Mouse (Mus musculus): ENCODE data around the gene Sncb.
"Not testable (repeated sequence)": the region's sequence is repeated elsewhere in the genome, so short reads cannot be mapped to it uniquely, and the experiment has no call there.

The Sncb gene

DNA sequence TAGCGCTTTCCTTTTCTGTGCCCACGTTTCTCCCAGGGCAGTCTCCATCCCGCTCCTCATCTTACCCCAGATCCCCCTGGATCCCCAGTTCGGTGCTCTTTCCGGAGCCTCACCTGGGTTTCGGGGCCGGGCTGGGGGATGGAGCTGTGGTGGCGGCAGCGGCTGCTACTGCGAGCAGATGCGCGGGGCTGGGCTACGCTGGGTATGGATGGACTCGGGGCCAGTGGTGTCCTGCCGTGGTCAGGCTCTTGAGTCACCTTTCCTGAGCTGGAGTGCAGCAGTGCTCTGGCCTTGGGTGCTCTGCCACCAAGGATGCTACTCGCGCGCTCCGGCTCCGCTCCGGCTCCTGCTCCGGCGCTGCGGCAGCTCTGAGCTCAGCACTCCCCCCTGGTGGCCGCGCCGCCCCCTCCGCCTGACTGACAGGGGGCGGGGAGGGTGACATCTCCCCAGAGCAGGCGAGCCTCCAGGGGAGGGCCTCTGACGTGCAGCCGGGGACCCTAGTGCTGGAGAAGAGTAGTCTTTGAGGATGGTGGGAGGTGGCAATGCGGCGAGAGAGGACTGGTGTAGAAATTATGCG, at the start of gene Sncb:
Gene Sncb, minus strand, starts transcription at position 404 of the 577 bp plus-strand sequence.
- peak; percentile 80 for DNase-seq

GRCm38 (mm10) chr13:54813381-54813780, 47.0 kb upstream of the Sncb start:
- DNase-seq = no peak

- DNase-seq = no peak
These were observed 45.1 kb upstream of the Sncb start for GRCm38 (mm10) chr13:54811476-54811875.

DNA sequence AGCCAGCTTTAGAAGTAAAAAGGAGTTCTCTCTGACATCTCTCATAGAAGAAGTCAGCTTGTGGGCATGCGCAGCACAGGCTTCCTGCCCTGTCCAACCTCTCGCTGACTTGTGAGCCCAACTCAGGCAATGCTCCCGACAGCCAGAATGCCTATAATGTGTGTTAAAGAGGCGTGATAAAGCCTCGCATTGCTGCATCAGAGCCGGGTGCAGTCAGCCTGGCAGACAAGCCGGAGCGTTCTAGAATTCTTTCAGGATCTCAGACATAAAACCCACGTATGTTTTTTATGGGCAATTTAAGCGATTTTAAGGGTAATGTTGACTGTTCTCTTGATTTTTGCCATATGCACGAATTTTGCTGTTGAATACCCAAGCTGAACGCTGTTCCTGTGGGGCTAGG, 41.7 kb upstream of the Sncb start:
- DNase-seq = no peak

- no peak for DNase-seq
These were observed 40.1 kb upstream of the Sncb start for GRCm38 (mm10) chr13:54806434-54806976.

GRCm38 (mm10) chr13:54805134-54805838, 38.9 kb upstream of the Sncb start:
- peak; percentile 58 for DNase-seq

DNA sequence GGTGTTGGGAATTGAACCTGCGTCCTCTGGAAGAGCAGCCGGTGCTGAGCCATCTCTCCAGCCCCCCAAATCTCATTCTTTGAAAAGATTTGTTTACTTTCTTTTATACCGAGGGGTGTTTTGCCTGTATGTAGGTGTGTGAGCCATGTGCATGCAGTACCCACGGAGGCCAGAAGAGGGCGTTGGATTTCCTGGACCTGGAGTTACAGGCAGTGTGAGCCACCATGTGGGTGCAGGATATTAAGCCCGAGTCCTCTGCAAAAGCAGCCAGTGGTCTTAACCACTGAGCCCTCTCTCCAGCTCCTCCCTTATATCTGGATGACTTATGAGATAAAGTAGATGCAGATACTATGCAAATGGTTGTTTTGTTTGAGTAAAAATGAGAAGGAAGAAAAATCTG, 36.6 kb upstream of the Sncb start:
- no peak for DNase-seq

GRCm38 (mm10) chr13:54800206-54800605, 33.8 kb upstream of the Sncb start:
- no peak for DNase-seq

DNA sequence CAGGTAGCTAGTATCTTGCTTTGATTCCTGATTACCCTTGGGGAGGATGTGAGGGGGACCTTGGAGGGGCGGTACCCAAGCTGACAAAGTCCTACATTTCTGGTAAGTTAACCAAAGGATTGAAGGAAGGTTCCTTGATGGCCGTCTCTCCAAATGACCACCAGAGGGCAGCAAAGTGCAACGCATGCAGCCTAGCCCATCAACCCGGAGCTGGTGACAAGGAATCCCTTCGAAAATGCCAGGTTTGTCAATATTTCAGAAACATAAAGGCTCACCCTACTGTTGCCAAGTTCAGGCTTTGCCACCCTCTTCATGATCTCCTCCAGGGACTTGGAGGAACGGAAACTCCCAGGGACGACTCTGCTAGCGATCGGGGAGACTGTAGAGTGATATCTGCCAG, 33.3 kb upstream of the Sncb start:
- DNase-seq = peak; percentile 71

GRCm38 (mm10) chr13:54798740-54799139, 32.3 kb upstream of the Sncb start:
- DNase-seq = peak; percentile 85

DNA sequence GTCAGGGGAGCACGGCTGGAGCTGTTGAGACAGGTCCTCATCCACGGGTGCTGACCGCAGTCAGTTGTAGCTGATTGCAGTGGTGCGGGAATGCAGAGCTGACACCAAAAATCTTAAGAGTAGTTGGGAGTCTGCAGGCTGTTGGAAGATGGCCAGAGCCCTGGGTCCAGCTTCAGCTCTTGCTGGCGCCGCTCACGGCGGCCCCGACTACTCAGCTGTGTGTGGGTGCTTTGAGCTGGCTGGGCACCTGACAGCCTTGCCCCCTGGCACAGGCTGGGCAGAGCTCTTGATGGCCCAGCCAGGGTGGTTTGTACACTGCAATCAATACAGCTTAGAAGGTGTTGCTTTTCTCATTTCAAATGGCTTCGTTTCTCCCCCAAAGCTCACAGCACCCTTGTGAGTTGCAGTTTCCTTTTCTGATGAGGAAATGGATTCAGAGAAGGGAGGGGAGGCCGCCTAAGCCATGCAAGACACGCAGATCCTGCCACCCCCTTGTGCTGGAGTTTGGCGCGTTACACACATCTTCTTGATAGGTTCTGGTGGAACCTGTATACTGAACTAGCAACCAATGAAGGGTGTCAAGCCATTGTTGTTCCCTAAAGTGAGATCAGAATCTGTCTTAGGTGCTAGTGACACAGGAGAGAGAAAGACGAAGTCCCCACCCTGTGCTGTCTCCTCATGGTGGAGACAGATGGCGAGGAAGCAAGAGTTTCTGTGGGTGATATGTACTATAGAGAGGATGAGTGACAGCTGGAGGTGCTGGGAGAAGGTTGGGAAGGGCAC, 31.7 kb upstream of the Sncb start:
- DNase-seq = no peak

DNA sequence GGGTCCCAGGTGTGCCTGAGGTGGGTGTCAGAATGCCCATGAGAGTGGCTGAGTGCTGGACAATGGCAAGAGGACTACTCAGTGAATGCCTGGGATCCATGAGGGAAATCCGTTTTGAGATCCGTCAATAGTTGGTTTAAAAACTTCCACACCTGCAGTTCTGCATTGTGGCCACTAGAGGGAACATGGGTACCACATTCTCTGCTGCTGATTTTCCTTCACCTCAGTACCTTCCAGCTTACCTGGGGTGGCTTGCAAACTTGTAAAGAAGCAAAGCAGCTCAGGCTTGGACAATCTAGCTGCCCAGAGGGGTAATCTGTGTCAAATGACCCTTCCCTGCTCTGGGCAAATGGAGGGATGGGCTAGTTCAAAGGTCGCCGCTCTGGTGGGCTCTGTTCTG, 31.0 kb upstream of the Sncb start:
- no peak for DNase-seq

GRCm38 (mm10) chr13:54794843-54795242, 28.4 kb upstream of the Sncb start:
- DNase-seq = no peak

DNA sequence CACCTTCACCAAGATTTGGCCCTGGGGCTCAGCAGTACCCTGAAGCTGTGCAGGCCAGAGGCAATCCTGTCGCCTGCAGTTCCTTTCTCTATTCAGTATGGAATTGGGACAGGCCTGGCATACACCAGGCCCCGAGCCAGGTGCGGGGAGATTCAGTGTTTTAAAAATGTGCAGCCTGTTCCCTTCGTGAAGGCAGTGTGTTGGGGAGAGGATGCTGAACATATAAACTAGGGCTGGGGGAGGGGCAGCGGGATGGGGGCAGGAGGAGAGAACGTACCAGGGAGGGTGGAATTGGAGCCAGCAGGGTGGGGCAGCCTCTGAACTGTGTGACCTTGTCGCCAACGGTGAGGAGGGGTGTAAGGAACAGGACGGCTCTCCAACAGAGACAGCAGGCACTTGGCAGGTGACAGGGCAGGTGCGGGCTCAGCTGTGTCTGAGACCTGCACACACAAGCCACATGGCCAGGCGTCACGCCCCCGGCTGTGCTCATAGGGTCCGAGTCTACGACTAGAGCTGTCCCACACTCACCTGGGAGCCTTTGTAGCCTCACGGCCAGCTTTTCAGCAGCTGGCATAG, 27.7 kb upstream of the Sncb start:
- DNase-seq = peak; percentile 68

- DNase-seq = no peak
These were observed 26.1 kb upstream of the Sncb start for GRCm38 (mm10) chr13:54792259-54793230.

DNA sequence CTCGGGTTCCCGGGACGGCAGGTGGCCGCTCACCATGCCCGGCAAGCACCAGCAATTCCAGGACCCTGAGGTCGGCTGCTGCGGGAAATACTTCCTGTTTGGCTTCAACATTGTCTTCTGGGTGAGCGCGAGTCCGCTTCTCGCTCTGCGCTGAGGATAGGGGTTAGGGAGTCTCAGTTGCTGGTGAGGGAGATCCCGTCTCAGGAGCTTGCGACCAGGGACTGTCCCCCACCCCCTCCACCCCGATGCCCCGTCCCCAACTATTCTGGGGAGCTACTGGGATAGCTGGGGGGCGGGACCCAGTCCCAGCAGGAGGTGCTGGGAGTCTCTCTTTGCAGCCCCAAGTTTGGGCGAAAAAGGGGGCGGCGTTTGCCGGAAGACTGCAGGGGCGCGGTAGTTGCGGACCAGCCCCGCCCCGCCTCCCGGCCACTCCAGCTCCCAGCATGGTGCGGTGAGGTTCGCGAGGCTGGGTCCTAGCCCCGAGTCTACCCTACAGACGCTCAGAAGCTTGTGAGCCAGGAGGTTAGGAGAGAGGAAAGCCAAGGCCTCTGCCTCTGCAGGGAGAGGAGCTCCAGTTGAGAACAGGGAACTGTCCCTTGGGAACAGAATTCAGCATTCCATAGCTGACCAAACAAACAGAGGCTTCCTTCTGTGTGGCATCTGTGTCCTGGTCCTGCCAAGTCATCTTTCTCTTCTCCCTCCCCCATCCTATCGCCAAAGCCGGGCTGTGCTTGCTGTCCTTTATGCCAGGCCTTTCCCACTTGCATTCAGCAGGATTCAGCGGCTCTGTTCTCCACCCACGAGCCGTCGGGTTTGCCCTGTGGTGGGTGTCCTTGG, 23.4 kb upstream of the Sncb start:
- DNase-seq = peak; percentile 71

DNA sequence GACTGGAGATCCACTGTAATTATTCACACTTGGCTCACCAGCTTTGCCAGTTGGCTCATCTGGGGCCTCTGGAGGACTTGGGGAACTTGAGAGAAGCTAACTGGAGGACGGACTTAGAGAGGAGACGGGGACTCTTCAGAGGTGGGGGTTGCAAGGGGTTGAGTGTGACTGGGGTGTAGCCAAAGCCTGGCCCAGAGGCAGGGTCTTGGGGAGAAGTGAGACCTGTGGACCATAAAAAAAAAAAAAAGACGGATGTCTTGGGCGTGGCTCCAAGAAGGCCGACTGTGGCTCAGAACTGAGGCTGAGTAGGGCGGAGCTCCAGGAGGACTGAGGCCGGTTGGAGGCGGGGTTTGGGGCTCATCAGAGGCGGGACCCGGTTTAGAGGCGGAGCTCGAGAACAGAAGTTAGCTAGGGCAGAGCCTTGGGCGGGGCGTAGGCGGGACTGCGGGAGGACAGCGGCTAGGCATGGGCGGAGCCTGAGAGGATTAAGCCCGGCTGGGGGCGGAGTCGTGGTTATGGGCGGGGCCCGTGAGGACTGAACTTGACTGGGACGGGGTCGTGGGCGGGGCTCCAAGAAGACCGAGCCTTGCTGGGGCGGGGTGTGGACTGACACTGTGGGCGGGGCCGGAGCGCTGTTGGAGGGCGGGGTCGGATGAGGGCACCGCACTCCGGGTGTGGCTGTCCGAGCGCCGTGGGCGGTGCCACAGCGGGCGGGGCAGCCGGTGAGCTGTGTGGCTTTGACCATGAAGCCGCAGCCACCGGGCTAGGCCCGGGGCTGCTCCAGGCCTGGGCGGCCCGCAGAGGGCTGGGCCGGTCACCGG, 22.6 kb upstream of the Sncb start, which contains the start of gene Tspan17:
Gene Tspan17, plus strand, starts transcription at position 638 of the 821 bp plus-strand sequence.
- peak; percentile 99 for DNase-seq

GRCm38 (mm10) chr13:54787591-54787990, 21.2 kb upstream of the Sncb start:
- not testable (repeated sequence) for DNase-seq

GRCm38 (mm10) chr13:54783698-54784097, 17.3 kb upstream of the Sncb start, which contains the start of gene Eif4e1b:
TSS of gene Eif4e1b (plus strand) at chr13:54783998.
- no peak for DNase-seq

DNA sequence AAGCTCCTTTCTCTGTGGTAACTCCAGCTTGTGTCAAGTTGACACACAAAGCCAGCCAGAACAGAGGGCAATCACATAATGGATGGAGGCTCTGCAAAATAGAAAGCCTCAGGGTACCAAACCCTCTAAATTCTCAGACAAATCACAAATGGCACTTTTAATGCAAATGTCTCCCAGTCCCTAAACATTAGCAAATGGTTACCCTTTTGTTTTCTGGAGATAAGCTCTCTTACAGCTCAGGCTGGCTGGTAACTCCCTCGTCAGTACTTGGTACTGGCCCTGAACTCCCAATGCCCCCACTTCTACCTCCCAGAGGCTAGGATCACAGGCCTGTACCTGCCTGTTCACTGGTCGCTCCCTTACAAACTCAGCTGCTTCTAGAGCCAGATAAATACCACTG, 16.8 kb upstream of the Sncb start:
- DNase-seq = no peak

All from layer of hippocampus, adult 9-11 months (tissue).